ENCODE assay signal across 8 mouse cellular contexts in genomic region chr5:92312046-92312715, GRCm38 (mm10). TPM values are rescaled to one million over a fixed set of nuclear protein-coding genes. Genes with fewer than 3 reads are reported as not detected.
DNase-seq lines count a peak whose midpoint lies in the region; ATAC-seq and TF ChIP-seq lines count a peak whose summit lies in the region.

No protein-coding gene starts in this region.

- DNase-seq in midbrain, embryonic 11.5 days (ENCODE audit: low spot score, missing footprints) = peak; percentile 97
- peak; percentile 84 to 91 for DNase-seq in cerebellum, adult 18-20 months
- DNase-seq in gastrocnemius, adult 2 months = peak; percentile 85
- peak; percentile 88 to 99 for DNase-seq in kidney, postnatal 25 days
- peak; percentile 51 to 70 (median 56) for DNase-seq in liver, embryonic 14.5 days (ENCODE audit: low read depth in 3 of 3, low spot score in 3 of 3)
- DNase-seq in retina, adult 2 months (ENCODE audit: low read depth, low spot score) = peak; percentile 64
- peak; percentile 92 for DNase-seq in thymus, postnatal 4 days

- no peaks in the 10 kb centered on the region for H3K9me3 ChIP-seq in midbrain, embryonic 11.5 days (ENCODE audit: control insufficient read depth, low read length)
- H3K9me3 ChIP-seq in midbrain, embryonic 13.5 days = no peaks in the 10 kb centered on the region
- H3K9me3 ChIP-seq in liver, embryonic 14.5 days (ENCODE audit: control insufficient read depth, low read length) = no peaks in the 10 kb centered on the region

- no peak for TF ChIP-seq EP300 in liver, embryonic 14.5 days (IDR thresholded peaks at IDR 0.05; ENCODE audit: low read depth)

- TF ChIP-seq CTCF in gastrocnemius, adult 2 months (IDR thresholded peaks at IDR 0.05) = peak; percentile 84
- TF ChIP-seq CTCF in liver, embryonic 14.5 days (IDR thresholded peaks at IDR 0.05; ENCODE audit: low read depth) = peak; percentile 74

- intact Hi-C loops in gastrocnemius, adult 2 months (cut with DNase I) = loop anchor here (1.0 to 5.0 kb wide), 2 partner anchors 69 to 85 kb away; no protein-coding TSS in a partner anchor

- no peaks in the 10 kb centered on the region for H3K27me3 ChIP-seq in midbrain, embryonic 11.5 days (ENCODE audit: control insufficient read depth, insufficient read depth, low read length)
- H3K27me3 ChIP-seq in midbrain, embryonic 13.5 days = no peaks in the 10 kb centered on the region
- 0 out of 2 replicates have a peak, but pooled peaks cover 2% of the 10 kb centered on the region for H3K27me3 ChIP-seq in liver, embryonic 14.5 days (ENCODE audit: control insufficient read depth, insufficient read depth, low read length)

- no peaks in the 10 kb centered on the region for H3K36me3 ChIP-seq in midbrain, embryonic 11.5 days (ENCODE audit: control insufficient read depth, insufficient read depth, low read length)
- 0 out of 2 replicates have a peak, but pooled peaks cover 1% of the 10 kb centered on the region for H3K36me3 ChIP-seq in midbrain, embryonic 13.5 days
- no peaks in the 10 kb centered on the region for H3K36me3 ChIP-seq in liver, embryonic 14.5 days (replicated peaks; ENCODE audit: control insufficient read depth, insufficient read depth, low read depth)

- H3K9ac ChIP-seq in midbrain, embryonic 11.5 days (ENCODE audit: low read length) = no peak overlapping the region
- no peak overlapping the region for H3K9ac ChIP-seq in midbrain, embryonic 13.5 days (replicated peaks)
- no peak overlapping the region for H3K9ac ChIP-seq in liver, embryonic 14.5 days (replicated peaks)

- WGBS in midbrain, embryonic 11.5 days = 15% methylated on average over 13 of the region's 13 CpGs
- WGBS in midbrain, embryonic 13.5 days = 14% methylated on average over 13 of the region's 13 CpGs
- WGBS in liver, embryonic 14.5 days (ENCODE audit: insufficient replicate concordance) = 10% methylated on average over 13 of the region's 13 CpGs

- peaks cover 10% of the 10 kb centered on the region for H3K4me1 ChIP-seq in midbrain, embryonic 11.5 days (ENCODE audit: control insufficient read depth, insufficient read depth, low read length)
- peaks cover 15% of the 10 kb centered on the region for H3K4me1 ChIP-seq in midbrain, embryonic 13.5 days (replicated peaks)
- peaks cover 3 to 25% of the 10 kb centered on the region in 2 experiments for H3K4me1 ChIP-seq in liver, embryonic 14.5 days (replicated peaks; ENCODE audit: control insufficient read depth in 2 of 2, insufficient read depth in 2 of 2, low read length in 1 of 2)

- H3K4me2 ChIP-seq in midbrain, embryonic 11.5 days = no peak overlapping the region
- H3K4me2 ChIP-seq in midbrain, embryonic 13.5 days (replicated peaks) = no peak overlapping the region
- H3K4me2 ChIP-seq in liver, embryonic 14.5 days (ENCODE audit: low read depth) = no peak overlapping the region

- no peak for ATAC-seq in midbrain, embryonic 11.5 days (ENCODE audit: low FRiP score)
- ATAC-seq in midbrain, embryonic 13.5 days = no peak
- ATAC-seq in liver, embryonic 14.5 days (ENCODE audit: insufficient read depth) = no peak

- no peak overlapping the region for H3K27ac ChIP-seq in midbrain, embryonic 11.5 days (ENCODE audit: low read depth, low read length)
- H3K27ac ChIP-seq in midbrain, embryonic 13.5 days = no peak overlapping the region
- peak overlapping the region; percentile 38; the same call in 1 of the 2 replicates for H3K27ac ChIP-seq in gastrocnemius, adult 2 months
- H3K27ac ChIP-seq in liver, embryonic 14.5 days = no peak overlapping the region

- H3K4me3 ChIP-seq in midbrain, embryonic 11.5 days (ENCODE audit: low read depth, low read length) = no peak overlapping the region
- H3K4me3 ChIP-seq in midbrain, embryonic 13.5 days (replicated peaks) = no peak overlapping the region
- H3K4me3 ChIP-seq in gastrocnemius, adult 2 months = peak overlapping the region; percentile 32; the same call in 1 of the 2 replicates
- H3K4me3 ChIP-seq in liver, embryonic 14.5 days (ENCODE audit: insufficient read depth in 1 of 2, low read depth in 2 of 2, low read length in 2 of 2) = no peak overlapping the region

RNA-seq across cellular contexts. Expression of gene Sdad1, which starts 1.9 kb away (rescaled TPM):
- 40.4 and 40.9 TPM in 2 replicates for polyA plus RNA-seq in midbrain, embryonic 11.5 days (2014; fragmentation: Nextera tagmentation; extraction: Ambion mirVana)
- 32.6 and 34.2 TPM in 2 replicates for polyA plus RNA-seq in midbrain, embryonic 13.5 days (2015; fragmentation: Nextera tagmentation; extraction: Ambion mirVana)
- 10 to 100 TPM; 15.5 to 17.7 TPM for total RNA-seq in gastrocnemius, adult 2 months (2021)
- polyA plus RNA-seq in liver, embryonic 14.5 days (2012; rRNA removed) = 8.1 and 9.5 TPM in 2 replicates
- polyA plus RNA-seq in liver, embryonic 14.5 days (2014; fragmentation: Nextera tagmentation; extraction: Ambion mirVana) = 17.4 and 18.8 TPM in 2 replicates

RNA-seq across cellular contexts. Expression of gene Cxcl9, which starts 15.7 kb away (rescaled TPM):
- polyA plus RNA-seq in midbrain, embryonic 11.5 days (2014; fragmentation: Nextera tagmentation; extraction: Ambion mirVana) = not detected in 2 replicates
- polyA plus RNA-seq in midbrain, embryonic 13.5 days (2015; fragmentation: Nextera tagmentation; extraction: Ambion mirVana) = not detected in 2 replicates
- under 1 TPM; 0.10 to 0.45 TPM for total RNA-seq in gastrocnemius, adult 2 months (2021)
- polyA plus RNA-seq in liver, embryonic 14.5 days (2012; rRNA removed) = 0.06 TPM in 1 of 2 replicates, not detected in the other
- 0.20 TPM in 1 of 2 replicates, not detected in the other for polyA plus RNA-seq in liver, embryonic 14.5 days (2014; fragmentation: Nextera tagmentation; extraction: Ambion mirVana)

RNA-seq across cellular contexts. Expression of gene Art3, which starts 19.4 kb away (rescaled TPM):
- polyA plus RNA-seq in midbrain, embryonic 11.5 days (2014; fragmentation: Nextera tagmentation; extraction: Ambion mirVana) = 0.78 and 2.5 TPM in 2 replicates
- polyA plus RNA-seq in midbrain, embryonic 13.5 days (2015; fragmentation: Nextera tagmentation; extraction: Ambion mirVana) = 2.9 and 5.6 TPM in 2 replicates
- 100 to 1,000 TPM; 394 to 399 TPM for total RNA-seq in gastrocnemius, adult 2 months (2021)
- 0.53 and 1.1 TPM in 2 replicates for polyA plus RNA-seq in liver, embryonic 14.5 days (2012; rRNA removed)
- 1.7 and 2.1 TPM in 2 replicates for polyA plus RNA-seq in liver, embryonic 14.5 days (2014; fragmentation: Nextera tagmentation; extraction: Ambion mirVana)

RNA-seq across cellular contexts. Expression of gene Naaa, which starts 34.2 kb away (rescaled TPM):
- polyA plus RNA-seq in midbrain, embryonic 11.5 days (2014; fragmentation: Nextera tagmentation; extraction: Ambion mirVana) = 4.6 and 5.4 TPM in 2 replicates
- 9.1 and 10.4 TPM in 2 replicates for polyA plus RNA-seq in midbrain, embryonic 13.5 days (2015; fragmentation: Nextera tagmentation; extraction: Ambion mirVana)
- 1 to 10 TPM; 5.5 to 8.5 TPM for total RNA-seq in gastrocnemius, adult 2 months (2021)
- polyA plus RNA-seq in liver, embryonic 14.5 days (2012; rRNA removed) = 4.3 and 4.4 TPM in 2 replicates
- 3.6 and 4.5 TPM in 2 replicates for polyA plus RNA-seq in liver, embryonic 14.5 days (2014; fragmentation: Nextera tagmentation; extraction: Ambion mirVana)

RNA-seq across cellular contexts. Expression of gene Cxcl10, which starts 36.5 kb away (rescaled TPM):
- 0.33 and 0.54 TPM in 2 replicates for polyA plus RNA-seq in midbrain, embryonic 11.5 days (2014; fragmentation: Nextera tagmentation; extraction: Ambion mirVana)
- 0.28 and 0.31 TPM in 2 replicates for polyA plus RNA-seq in midbrain, embryonic 13.5 days (2015; fragmentation: Nextera tagmentation; extraction: Ambion mirVana)
- not detected for total RNA-seq in gastrocnemius, adult 2 months (2021)
- 7.8 and 10.0 TPM in 2 replicates for polyA plus RNA-seq in liver, embryonic 14.5 days (2012; rRNA removed)
- 4.8 and 6.0 TPM in 2 replicates for polyA plus RNA-seq in liver, embryonic 14.5 days (2014; fragmentation: Nextera tagmentation; extraction: Ambion mirVana)
